Mouse (Mus musculus): ENCODE measurements at regions not wholly inside any gene's neighbourhood (a gene's known extent, or its start where the extent isn't known, plus 50 kb on each side); places are given as distances from the start of the nearest gene placed in this dataset.

- no peaks in the 10 kb centered on the region for H3K36me3 ChIP-seq (ENCODE audit: control insufficient read depth, insufficient read depth)
- no peaks in the 10 kb centered on the region for H3K27me3 ChIP-seq (ENCODE audit: control insufficient read depth, insufficient read depth, insufficient read length)
- TF ChIP-seq SRF (IDR thresholded peaks at IDR 0.05; ENCODE audit: control insufficient read depth, insufficient read length, low read depth) (no peak), TCF12 (IDR thresholded peaks at IDR 0.05; ENCODE audit: insufficient read depth, poor library complexity, severe bottlenecking) (no peak), MAX (IDR thresholded peaks at IDR 0.05; ENCODE audit: low read depth) (no peak), POLR2AphosphoS2 (IDR thresholded peaks at IDR 0.05; ENCODE audit: insufficient read length, low read depth) (no peak), REST (IDR thresholded peaks at IDR 0.05; ENCODE audit: insufficient read depth, insufficient read length) (no peak), MYOD1 (IDR thresholded peaks at IDR 0.05; ENCODE audit: control insufficient read depth in 1 of 3, insufficient read length in 2 of 3, low read depth in 2 of 3) (no peak)
- H3K4me2 ChIP-seq (ENCODE audit: low read depth), result no peak overlapping the region
- H3K4me3 ChIP-seq, result no peak overlapping the region
- H3K79me2 ChIP-seq (ENCODE audit: control insufficient read depth, insufficient read depth), result no peaks in the 10 kb centered on the region
- no peak overlapping the region for H3ac ChIP-seq (ENCODE audit: control insufficient read depth, insufficient read length)
Observed at GRCm38 (mm10) chr2:169057831-169058230, 102.4 kb upstream of the Zfp64 start.

GRCm38 (mm10) chr2:169049947-169050346, 94.6 kb upstream of the Zfp64 start:
- no peaks in the 10 kb centered on the region for H3K36me3 ChIP-seq (ENCODE audit: control insufficient read depth, insufficient read depth)
- H3ac ChIP-seq (ENCODE audit: control insufficient read depth, insufficient read length), result no peak overlapping the region
- H3K4me2 ChIP-seq (ENCODE audit: low read depth), result no peak overlapping the region
- no peak overlapping the region for H3K4me3 ChIP-seq
- H3K27me3 ChIP-seq (ENCODE audit: control insufficient read depth, insufficient read depth, insufficient read length), result no peaks in the 10 kb centered on the region
- no peak for TF ChIP-seq MYOD1 (IDR thresholded peaks at IDR 0.05; ENCODE audit: control insufficient read depth in 1 of 3, insufficient read length in 2 of 3, low read depth in 2 of 3)
- TF ChIP-seq MAX (IDR thresholded peaks at IDR 0.05; ENCODE audit: low read depth), result no peak
- no peak for TF ChIP-seq TCF12 (IDR thresholded peaks at IDR 0.05; ENCODE audit: insufficient read depth, poor library complexity, severe bottlenecking)
- no peak for TF ChIP-seq CEBPB (IDR thresholded peaks at IDR 0.05; ENCODE audit: insufficient read depth, poor library complexity, severe bottlenecking)
- TF ChIP-seq MYOG (IDR thresholded peaks at IDR 0.05; ENCODE audit: control insufficient read depth in 1 of 3, insufficient read depth in 1 of 3, insufficient read length in 2 of 3, low read depth in 2 of 3), result no peak
- no peak for TF ChIP-seq SRF (IDR thresholded peaks at IDR 0.05; ENCODE audit: control insufficient read depth, insufficient read length, low read depth)
- TF ChIP-seq TCF3 (IDR thresholded peaks at IDR 0.05; ENCODE audit: insufficient read length, low read depth), result no peak
- no peak for TF ChIP-seq POLR2AphosphoS2 (IDR thresholded peaks at IDR 0.05; ENCODE audit: insufficient read length, low read depth)
- no peak for TF ChIP-seq REST (IDR thresholded peaks at IDR 0.05; ENCODE audit: insufficient read depth, insufficient read length)
- no peak for TF ChIP-seq E2F4 (IDR thresholded peaks at IDR 0.05; ENCODE audit: insufficient read depth)
- H3K79me2 ChIP-seq (ENCODE audit: control insufficient read depth, insufficient read depth), result no peaks in the 10 kb centered on the region

GRCm38 (mm10) chr2:169041748-169042147, 86.4 kb upstream of the Zfp64 start:
- Histone ChIP-seq H3ac (ENCODE audit: control insufficient read depth, insufficient read length) (no peak overlapping the region), H3K79me2 (ENCODE audit: control insufficient read depth, insufficient read depth) (no peaks in the 10 kb centered on the region), H3K4me2 (ENCODE audit: low read depth) (no peak overlapping the region), H3K4me3 (no peak overlapping the region), H3K36me3 (ENCODE audit: control insufficient read depth, insufficient read depth) (no peaks in the 10 kb centered on the region), H3K27me3 (ENCODE audit: control insufficient read depth, insufficient read depth, insufficient read length) (no peaks in the 10 kb centered on the region)
- TF ChIP-seq TCF12 (IDR thresholded peaks at IDR 0.05; ENCODE audit: insufficient read depth, poor library complexity, severe bottlenecking), result no peak
- TF ChIP-seq E2F4 (IDR thresholded peaks at IDR 0.05; ENCODE audit: insufficient read depth), result no peak
- TF ChIP-seq MAX (IDR thresholded peaks at IDR 0.05; ENCODE audit: low read depth), result no peak
- no peak for TF ChIP-seq POLR2A (IDR thresholded peaks at IDR 0.05; ENCODE audit: insufficient read length, low read depth)
- TF ChIP-seq REST (IDR thresholded peaks at IDR 0.05; ENCODE audit: insufficient read depth, insufficient read length), result no peak

GRCm38 (mm10) chr2:169037975-169038374, 82.6 kb upstream of the Zfp64 start:
- Histone ChIP-seq H3ac (ENCODE audit: control insufficient read depth, insufficient read length) (no peak overlapping the region), H3K27me3 (ENCODE audit: control insufficient read depth, insufficient read depth, insufficient read length) (no peaks in the 10 kb centered on the region), H3K79me2 (ENCODE audit: control insufficient read depth, insufficient read depth) (no peaks in the 10 kb centered on the region), H3K4me3 (no peak overlapping the region), H3K36me3 (ENCODE audit: control insufficient read depth, insufficient read depth) (no peaks in the 10 kb centered on the region), H3K4me2 (ENCODE audit: low read depth) (no peak overlapping the region)
- TF ChIP-seq POLR2AphosphoS2 (IDR thresholded peaks at IDR 0.05; ENCODE audit: insufficient read length, low read depth), result no peak
- no peak for TF ChIP-seq USF1 (IDR thresholded peaks at IDR 0.05; ENCODE audit: low read depth)
- no peak for TF ChIP-seq MYOD1 (IDR thresholded peaks at IDR 0.05; ENCODE audit: control insufficient read depth in 1 of 3, insufficient read length in 2 of 3, low read depth in 2 of 3)
- no peak for TF ChIP-seq MYOG (IDR thresholded peaks at IDR 0.05; ENCODE audit: control insufficient read depth in 1 of 3, insufficient read depth in 1 of 3, insufficient read length in 2 of 3, low read depth in 2 of 3)
- TF ChIP-seq TCF12 (IDR thresholded peaks at IDR 0.05; ENCODE audit: insufficient read depth, poor library complexity, severe bottlenecking), result no peak
- no peak for TF ChIP-seq POLR2A (IDR thresholded peaks at IDR 0.05; ENCODE audit: insufficient read length, low read depth)
- no peak for TF ChIP-seq TCF3 (IDR thresholded peaks at IDR 0.05; ENCODE audit: insufficient read length, low read depth)
- TF ChIP-seq E2F4 (IDR thresholded peaks at IDR 0.05; ENCODE audit: insufficient read depth), result no peak
- TF ChIP-seq CEBPB (IDR thresholded peaks at IDR 0.05; ENCODE audit: insufficient read depth, poor library complexity, severe bottlenecking), result no peak
- TF ChIP-seq REST (IDR thresholded peaks at IDR 0.05; ENCODE audit: insufficient read depth, insufficient read length), result no peak
- no peak for TF ChIP-seq MAX (IDR thresholded peaks at IDR 0.05; ENCODE audit: low read depth)
- TF ChIP-seq SRF (IDR thresholded peaks at IDR 0.05; ENCODE audit: control insufficient read depth, insufficient read length, low read depth), result no peak

GRCm38 (mm10) chr2:169037519-169037918, 82.1 kb upstream of the Zfp64 start:
- Histone ChIP-seq H3ac (ENCODE audit: control insufficient read depth, insufficient read length) (no peak overlapping the region), H3K79me2 (ENCODE audit: control insufficient read depth, insufficient read depth) (no peaks in the 10 kb centered on the region), H3K27me3 (ENCODE audit: control insufficient read depth, insufficient read depth, insufficient read length) (no peaks in the 10 kb centered on the region), H3K4me3 (no peak overlapping the region), H3K36me3 (ENCODE audit: control insufficient read depth, insufficient read depth) (no peaks in the 10 kb centered on the region), H3K4me2 (ENCODE audit: low read depth) (no peak overlapping the region)
- no peak for TF ChIP-seq MAX (IDR thresholded peaks at IDR 0.05; ENCODE audit: low read depth)
- no peak for TF ChIP-seq SRF (IDR thresholded peaks at IDR 0.05; ENCODE audit: control insufficient read depth, insufficient read length, low read depth)
- TF ChIP-seq MYOG (IDR thresholded peaks at IDR 0.05; ENCODE audit: control insufficient read depth in 1 of 3, insufficient read depth in 1 of 3, insufficient read length in 2 of 3, low read depth in 2 of 3), result no peak
- no peak for TF ChIP-seq USF1 (IDR thresholded peaks at IDR 0.05; ENCODE audit: low read depth)
- no peak for TF ChIP-seq TCF3 (IDR thresholded peaks at IDR 0.05; ENCODE audit: insufficient read length, low read depth)

All from myocyte (in vitro differentiated cells).